Mouse (Mus musculus): ENCODE results near the gene Tssk6. TPM values are rescaled to one million over a fixed set of nuclear protein-coding genes. Genes with fewer than 3 reads are reported as not detected.

Gene Tssk6
- total and polyA plus RNA-seq, 3 experiments, result 0.16 to 0.49 (median 0.23) TPM

DNA sequence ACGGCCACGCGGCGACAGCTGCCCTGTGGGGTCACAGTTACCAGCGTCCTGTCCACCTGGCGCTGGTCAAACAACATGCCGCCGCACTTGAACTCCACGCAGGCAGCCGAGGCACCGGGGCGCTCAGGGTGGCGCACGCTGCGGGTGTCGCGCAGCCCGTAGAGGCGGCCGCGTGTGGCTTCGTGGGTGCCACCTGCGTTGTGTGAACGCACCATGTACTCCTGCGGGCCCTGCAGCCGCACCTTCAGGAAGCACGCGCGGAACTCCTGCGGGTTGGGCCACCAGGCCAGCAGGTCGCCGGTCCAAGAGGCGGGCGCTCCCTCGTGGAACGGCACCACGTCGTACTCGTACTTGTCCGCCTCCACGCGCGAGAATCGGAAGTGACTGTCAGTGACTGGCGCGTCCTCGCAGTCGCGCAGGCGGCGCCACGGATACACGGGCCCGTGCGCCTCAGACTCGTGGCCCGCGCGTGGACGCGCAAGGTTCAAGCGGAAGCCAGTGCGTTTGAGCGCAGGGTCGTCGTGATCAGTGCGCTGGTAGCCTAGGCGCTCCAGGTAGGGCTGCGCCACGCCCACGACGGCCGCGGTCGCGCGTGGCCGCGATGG is 20.6 kb upstream of the Tssk6 start:
- no peaks in the 10 kb centered on the region for H3K4me1 ChIP-seq (ENCODE audit: control insufficient read depth, insufficient read depth, low read length)
- TF ChIP-seq POLR2A (IDR thresholded peaks at IDR 0.05; ENCODE audit: insufficient read depth, low read depth, low read length), result no peak
- no peak for TF ChIP-seq CTCF (IDR thresholded peaks at IDR 0.05)
- TF ChIP-seq EP300 (IDR thresholded peaks at IDR 0.05; ENCODE audit: insufficient read depth, low read depth, low read length), result no peak
- H3K27ac ChIP-seq, result no peak overlapping the region
- H3K4me3 ChIP-seq, result no peak overlapping the region
- no peak overlapping the region for H3K9ac ChIP-seq (ENCODE audit: low read depth, low read length)
- intact Hi-C loops (cut with DNase I), result no loop called here
- no peaks in the 10 kb centered on the region for H3K79me2 ChIP-seq (replicated peaks; ENCODE audit: control insufficient read depth, insufficient read depth, low read length)
- no peak for DNase-seq
- H3K36me3 ChIP-seq (ENCODE audit: control insufficient read depth, insufficient read depth, low read length), result no peaks in the 10 kb centered on the region
- WGBS, result 22% methylated on average over 79 of the region's 79 CpGs
- peaks cover 33% of the 10 kb centered on the region for H3K27me3 ChIP-seq (ENCODE audit: control insufficient read depth, insufficient read depth, low read length)

DNA sequence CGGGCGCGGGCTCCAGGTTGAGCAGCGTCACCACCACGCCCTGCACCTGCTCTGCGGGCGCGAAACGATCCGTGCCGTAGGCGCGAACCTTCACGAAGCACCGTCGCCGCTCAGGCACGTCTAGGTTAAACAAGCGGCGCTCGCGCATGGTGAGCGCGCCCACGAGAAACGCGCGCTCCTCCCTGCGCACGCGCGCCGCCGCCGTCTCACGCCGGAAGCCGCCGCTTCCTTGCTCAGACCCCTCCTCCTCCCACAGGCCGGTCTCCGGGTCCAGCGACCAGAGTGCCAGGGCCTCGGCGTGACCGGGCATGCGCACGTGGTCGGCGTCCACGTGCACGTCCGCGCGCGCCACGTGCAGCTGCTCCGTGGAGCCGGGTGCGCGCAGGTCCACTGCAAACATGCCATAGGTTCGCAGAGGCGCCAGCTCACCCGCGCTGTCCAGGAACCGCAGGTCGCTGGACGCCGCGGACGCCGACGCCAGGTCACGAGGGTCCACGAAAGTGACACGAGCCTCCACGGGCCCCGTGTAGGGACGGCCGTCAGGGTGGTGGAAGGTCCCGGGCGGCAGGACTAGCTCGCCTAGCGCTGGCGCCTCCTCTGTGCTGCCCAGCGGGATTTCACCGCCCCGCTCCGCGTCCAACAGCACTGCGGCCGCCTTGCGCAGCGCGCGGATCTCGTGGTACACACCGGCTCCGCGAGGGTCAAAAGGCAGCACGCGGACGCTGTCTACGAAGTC is 19.8 kb upstream of the Tssk6 start:
- intact Hi-C loops (cut with DNase I), result no loop called here
- 8% methylated on average over 103 of the region's 103 CpGs for WGBS

DNA sequence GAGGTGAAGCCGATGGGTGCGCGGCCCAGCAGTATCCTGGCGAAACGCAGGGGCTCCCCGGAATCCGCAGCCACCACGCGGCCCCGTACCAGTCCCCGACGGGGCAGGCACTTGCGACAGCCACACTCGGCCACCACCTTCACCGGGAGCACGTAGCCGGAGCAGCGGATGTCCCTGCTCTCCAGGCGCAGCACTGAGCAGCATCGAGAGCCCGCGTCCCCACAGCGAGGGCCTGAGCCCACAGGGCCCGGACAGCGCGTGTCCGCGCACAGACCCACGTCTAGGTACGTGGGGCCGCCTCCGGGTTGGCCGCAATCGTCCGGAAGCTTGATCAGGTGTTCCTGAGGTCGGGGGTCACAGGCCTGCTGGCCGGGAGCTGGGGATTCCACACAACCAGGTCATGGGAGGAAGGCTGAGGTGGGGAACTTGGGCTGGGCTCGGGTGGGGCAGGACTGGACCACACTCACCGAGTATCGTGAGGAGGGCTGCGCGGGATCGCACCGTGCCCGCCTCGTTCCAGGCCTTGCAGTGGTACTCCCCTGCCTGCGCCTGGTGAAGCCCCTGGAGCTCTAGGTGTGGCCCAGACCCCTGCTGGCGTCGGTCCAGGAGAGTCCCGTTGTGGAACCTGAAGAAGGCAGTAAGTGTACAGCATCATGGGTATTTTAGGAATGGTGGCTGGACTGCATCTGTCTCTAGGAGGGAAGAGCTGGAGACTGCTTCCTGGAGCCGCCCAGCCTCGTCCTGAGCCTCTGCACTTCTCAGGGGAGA is 19.0 kb upstream of the Tssk6 start:
- Histone ChIP-seq H3K9ac (ENCODE audit: low read depth, low read length) (no peak overlapping the region), H3K36me3 (ENCODE audit: control insufficient read depth, insufficient read depth, low read length) (no peaks in the 10 kb centered on the region), H3K4me3 (no peak overlapping the region), H3K27ac (no peak overlapping the region), H3K4me1 (ENCODE audit: control insufficient read depth, insufficient read depth, low read length) (0 out of 2 replicates have a peak, but pooled peaks cover 1% of the 10 kb centered on the region), H3K79me2 (replicated peaks; ENCODE audit: control insufficient read depth, insufficient read depth, low read length) (no peaks in the 10 kb centered on the region), H3K27me3 (ENCODE audit: control insufficient read depth, insufficient read depth, low read length) (peaks cover 37% of the 10 kb centered on the region)
- no peak for DNase-seq
- 18% methylated on average over 52 of the region's 52 CpGs for WGBS
- TF ChIP-seq EP300 (IDR thresholded peaks at IDR 0.05; ENCODE audit: insufficient read depth, low read depth, low read length), result no peak
- TF ChIP-seq POLR2A (IDR thresholded peaks at IDR 0.05; ENCODE audit: insufficient read depth, low read depth, low read length), result no peak
- no peak for TF ChIP-seq CTCF (IDR thresholded peaks at IDR 0.05)
- intact Hi-C loops (cut with DNase I), result no loop called here

More for the DNA sequence above, 19.8 kb upstream of the Tssk6 start:
- peak; percentile 65 for DNase-seq
- Histone ChIP-seq H3K4me3 (peak overlapping the region; percentile 34), H3K79me2 (replicated peaks; ENCODE audit: control insufficient read depth, insufficient read depth, low read length) (no peaks in the 10 kb centered on the region), H3K27ac (no peak overlapping the region), H3K4me1 (ENCODE audit: control insufficient read depth, insufficient read depth, low read length) (no peaks in the 10 kb centered on the region), H3K9ac (ENCODE audit: low read depth, low read length) (0 out of 2 replicates have a peak overlapping the region, but pooled peaks have one; percentile 2), H3K27me3 (ENCODE audit: control insufficient read depth, insufficient read depth, low read length) (peaks cover 33% of the 10 kb centered on the region), H3K36me3 (ENCODE audit: control insufficient read depth, insufficient read depth, low read length) (no peaks in the 10 kb centered on the region)
- no peak for TF ChIP-seq POLR2A (IDR thresholded peaks at IDR 0.05; ENCODE audit: insufficient read depth, low read depth, low read length)
- no peak for TF ChIP-seq CTCF (IDR thresholded peaks at IDR 0.05)
- TF ChIP-seq EP300 (IDR thresholded peaks at IDR 0.05; ENCODE audit: insufficient read depth, low read depth, low read length), result no peak

DNA sequence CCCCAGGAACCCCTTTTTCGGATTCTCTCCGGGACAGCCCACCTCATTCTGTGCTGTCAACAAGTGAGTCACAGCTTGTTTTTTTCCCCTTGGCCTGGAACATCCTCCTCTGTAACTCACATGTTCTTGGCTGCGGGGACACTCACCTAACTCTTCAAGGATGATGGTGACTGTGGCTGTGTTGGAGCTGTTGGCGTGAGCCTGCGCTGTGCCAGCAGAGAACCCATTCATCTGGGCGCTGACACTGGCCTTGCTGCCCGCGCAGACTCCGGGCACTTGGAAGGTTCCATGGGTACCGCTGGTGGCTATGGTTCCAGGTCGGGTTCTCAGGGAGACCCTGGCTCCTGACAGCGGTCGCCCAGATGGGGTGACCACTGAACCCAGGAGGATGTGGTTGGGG is 17.8 kb upstream of the Tssk6 start:
- WGBS, result 58% methylated on average over 13 of the region's 13 CpGs
- Histone ChIP-seq H3K27me3 (ENCODE audit: control insufficient read depth, insufficient read depth, low read length) (peaks cover 39% of the 10 kb centered on the region), H3K36me3 (ENCODE audit: control insufficient read depth, insufficient read depth, low read length) (no peaks in the 10 kb centered on the region), H3K79me2 (replicated peaks; ENCODE audit: control insufficient read depth, insufficient read depth, low read length) (no peaks in the 10 kb centered on the region), H3K27ac (no peak overlapping the region), H3K4me3 (no peak overlapping the region), H3K4me1 (ENCODE audit: control insufficient read depth, insufficient read depth, low read length) (0 out of 2 replicates have a peak, but pooled peaks cover 3% of the 10 kb centered on the region), H3K9ac (ENCODE audit: low read depth, low read length) (no peak overlapping the region)
- TF ChIP-seq POLR2A (IDR thresholded peaks at IDR 0.05; ENCODE audit: insufficient read depth, low read depth, low read length) (no peak), CTCF (IDR thresholded peaks at IDR 0.05) (no peak), EP300 (IDR thresholded peaks at IDR 0.05; ENCODE audit: insufficient read depth, low read depth, low read length) (no peak)
- intact Hi-C loops (cut with DNase I), result no loop called here
- DNase-seq, result no peak

DNA sequence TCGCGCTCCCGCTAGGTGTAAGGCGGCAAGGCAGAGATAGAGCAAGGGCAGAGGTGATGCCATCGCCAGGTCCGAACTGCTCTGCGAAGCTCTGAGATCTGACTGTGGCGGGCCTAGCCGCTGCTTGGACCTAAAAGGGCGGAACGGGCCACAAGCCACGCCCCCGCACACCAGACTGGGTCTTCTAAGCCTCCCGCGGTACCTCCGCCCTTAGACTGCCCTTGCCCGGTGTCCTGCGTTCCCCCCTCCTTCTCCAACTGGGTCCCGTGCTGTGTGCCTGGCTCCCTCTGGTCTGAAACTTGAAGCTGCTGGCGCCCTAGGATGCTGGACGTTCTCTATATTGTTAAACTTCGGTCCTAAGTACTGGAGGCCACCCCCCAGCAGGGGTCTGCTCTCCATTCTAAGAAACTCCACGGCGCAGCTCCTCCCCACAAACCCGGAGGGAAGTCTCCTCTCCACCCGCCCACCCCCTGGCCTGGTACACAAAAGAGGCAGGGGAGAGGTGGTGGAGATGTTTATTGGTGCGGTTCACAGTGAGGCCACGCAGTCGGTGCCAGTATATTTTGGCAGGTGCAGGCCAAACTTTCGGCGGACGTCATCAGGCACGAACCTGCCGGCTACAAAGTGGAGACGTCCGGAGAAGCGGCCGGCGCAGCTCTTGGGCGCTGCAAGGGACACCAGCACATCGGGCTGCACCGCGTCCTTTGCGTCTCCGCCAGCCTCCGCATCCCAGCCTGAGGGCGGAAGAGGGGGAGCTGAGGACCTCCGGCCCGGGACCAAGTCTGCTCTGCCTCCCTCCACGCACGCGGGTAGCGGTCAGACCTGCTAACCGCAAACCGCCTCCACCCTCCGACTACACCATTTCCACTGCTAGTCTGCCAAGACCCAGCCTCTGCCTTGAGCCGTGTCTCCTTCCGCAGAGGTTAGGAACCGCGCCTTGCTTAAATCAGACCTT is 14.4 kb upstream of the Tssk6 start, which contains the start of gene Cilp2:
Cilp2 (minus strand) TSS at position 399 of the 955 bp plus-strand sequence.
- Histone ChIP-seq H3K27ac (no peak within 1 kb of the TSS), H3K4me1 (ENCODE audit: control insufficient read depth, insufficient read depth, low read length) (0 out of 2 replicates have a peak, but pooled peaks cover 3% of the 10 kb centered on the region), H3K79me2 (replicated peaks; ENCODE audit: control insufficient read depth, insufficient read depth, low read length) (no peaks in the 10 kb centered on the region), H3K4me3 (peak within 1 kb of the TSS; percentile 47), H3K36me3 (ENCODE audit: control insufficient read depth, insufficient read depth, low read length) (no peaks in the 10 kb centered on the region), H3K27me3 (ENCODE audit: control insufficient read depth, insufficient read depth, low read length) (peaks cover 23% of the 10 kb centered on the region), H3K9ac (ENCODE audit: low read depth, low read length) (peak within 1 kb of the TSS; percentile 18)
- TF ChIP-seq EP300 (IDR thresholded peaks at IDR 0.05; ENCODE audit: insufficient read depth, low read depth, low read length) (no peak), POLR2A (IDR thresholded peaks at IDR 0.05; ENCODE audit: insufficient read depth, low read depth, low read length) (peak; percentile 45; the same call in 1 of the 2 replicates), CTCF (IDR thresholded peaks at IDR 0.05) (no peak)
- peak; percentile 58 to 61 for DNase-seq
- WGBS, result under 1% methylated on average over 60 of the region's 60 CpGs
- intact Hi-C loops (cut with DNase I), result no loop called here

All from heart, adult 2 months (tissue).